Mouse (Mus musculus): ENCODE measurements around the gene Mmd. TPM values are rescaled to one million over a fixed set of nuclear protein-coding genes. Genes with fewer than 3 reads are reported as not detected.

The Mmd gene
- polyA plus RNA-seq, 1 experiment from 2014 or later, result 88.3 TPM

- no peak overlapping the region for H3K4me2 ChIP-seq (replicated peaks)
- no peaks in the 10 kb centered on the region for H3K9me3 ChIP-seq (ENCODE audit: control insufficient read depth, low read length)
- 93% methylated on average over 16 of the region's 16 CpGs for WGBS
- no peak overlapping the region for H3K4me3 ChIP-seq (replicated peaks; ENCODE audit: low read length)
- DNase-seq (ENCODE audit: low spot score) (no peak), ATAC-seq (ENCODE audit: low FRiP score) (no peak)
- peaks cover 7% of the 10 kb centered on the region for H3K4me1 ChIP-seq (replicated peaks; ENCODE audit: control insufficient read depth, insufficient read depth, low read length)
- no peak overlapping the region for H3K27ac ChIP-seq
- H3K9ac ChIP-seq, result no peak overlapping the region
- H3K27me3 ChIP-seq (ENCODE audit: control insufficient read depth, insufficient read depth, low read length), result no peaks in the 10 kb centered on the region
- H3K36me3 ChIP-seq (replicated peaks; ENCODE audit: control insufficient read depth, insufficient read depth), result peaks cover 44% of the 10 kb centered on the region
These were observed 7.7 kb downstream of the Mmd start for GRCm38 (mm10) chr11:90256833-90257525.

DNA sequence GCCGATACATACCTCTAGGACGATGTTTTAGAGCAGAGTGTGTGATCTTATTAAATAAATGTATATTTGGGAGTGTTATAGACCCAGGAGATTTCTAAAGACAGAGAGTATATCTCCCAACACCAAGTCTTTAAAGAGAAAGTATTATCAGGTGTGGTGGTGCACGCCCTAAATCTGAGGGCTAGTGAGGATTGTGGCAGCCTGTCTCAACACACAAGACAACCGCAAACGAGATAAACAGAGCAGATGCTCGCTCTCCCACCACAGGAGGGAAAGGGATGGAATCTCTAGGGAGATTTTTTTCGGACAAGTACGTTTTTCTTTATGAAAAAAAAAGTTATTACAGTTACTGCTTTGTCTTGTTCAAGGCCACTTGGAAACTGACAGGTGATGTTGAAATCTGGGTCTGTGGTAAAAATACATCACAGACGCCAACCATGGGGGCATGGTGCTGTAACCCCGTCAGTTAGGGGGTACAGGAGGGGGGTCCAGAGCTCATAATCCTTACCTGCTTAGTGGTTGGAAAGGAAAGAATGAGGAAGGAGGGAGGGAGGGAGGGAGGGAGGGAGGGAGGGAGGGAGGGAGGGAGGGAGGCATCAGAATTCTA lies 9.2 kb downstream of the Mmd start:
- Histone ChIP-seq H3K27ac (no peak overlapping the region), H3K27me3 (ENCODE audit: control insufficient read depth, insufficient read depth, low read length) (no peaks in the 10 kb centered on the region), H3K9me3 (ENCODE audit: control insufficient read depth, low read length) (no peaks in the 10 kb centered on the region), H3K36me3 (replicated peaks; ENCODE audit: control insufficient read depth, insufficient read depth) (peaks cover 59% of the 10 kb centered on the region), H3K4me1 (replicated peaks; ENCODE audit: control insufficient read depth, insufficient read depth, low read length) (no peaks in the 10 kb centered on the region; the same call in 1 of the 2 replicates), H3K9ac (no peak overlapping the region), H3K4me2 (replicated peaks) (no peak overlapping the region), H3K4me3 (replicated peaks; ENCODE audit: low read length) (no peak overlapping the region)
- DNase-seq (ENCODE audit: low spot score), result no peak
- 83% methylated on average over 10 of the region's 10 CpGs for WGBS
- ATAC-seq (ENCODE audit: low FRiP score), result no peak

- Histone ChIP-seq H3K27ac (no peak overlapping the region), H3K4me3 (replicated peaks; ENCODE audit: low read length) (no peak overlapping the region), H3K27me3 (ENCODE audit: control insufficient read depth, insufficient read depth, low read length) (no peaks in the 10 kb centered on the region), H3K9ac (no peak overlapping the region), H3K4me1 (replicated peaks; ENCODE audit: control insufficient read depth, insufficient read depth, low read length) (no peaks in the 10 kb centered on the region; the same call in 1 of the 2 replicates), H3K9me3 (ENCODE audit: control insufficient read depth, low read length) (no peaks in the 10 kb centered on the region), H3K4me2 (replicated peaks) (no peak overlapping the region), H3K36me3 (replicated peaks; ENCODE audit: control insufficient read depth, insufficient read depth) (peaks cover 65% of the 10 kb centered on the region)
- ATAC-seq (ENCODE audit: low FRiP score) (no peak), DNase-seq (ENCODE audit: low spot score) (no peak)
- WGBS, result 73% methylated on average over 4 of the region's 4 CpGs
These were observed 9.8 kb downstream of the Mmd start for GRCm38 (mm10) chr11:90259071-90259470.

- H3K36me3 ChIP-seq (replicated peaks; ENCODE audit: control insufficient read depth, insufficient read depth), result peaks cover 72% of the 10 kb centered on the region
- WGBS, result 88% methylated on average over 9 of the region's 9 CpGs
These were observed 10.6 kb downstream of the Mmd start for GRCm38 (mm10) chr11:90259826-90260225.

GRCm38 (mm10) chr11:90264180-90264579 lies 14.9 kb downstream of the Mmd start:
- Histone ChIP-seq H3K4me3 (replicated peaks; ENCODE audit: low read length) (no peak overlapping the region), H3K27me3 (ENCODE audit: control insufficient read depth, insufficient read depth, low read length) (no peaks in the 10 kb centered on the region), H3K36me3 (replicated peaks; ENCODE audit: control insufficient read depth, insufficient read depth) (peaks cover 86% of the 10 kb centered on the region), H3K9ac (no peak overlapping the region), H3K4me2 (replicated peaks) (no peak overlapping the region), H3K9me3 (ENCODE audit: control insufficient read depth, low read length) (no peaks in the 10 kb centered on the region), H3K27ac (no peak overlapping the region), H3K4me1 (replicated peaks; ENCODE audit: control insufficient read depth, insufficient read depth, low read length) (no peaks in the 10 kb centered on the region)
- WGBS, result 88% methylated on average over 11 of the region's 11 CpGs
- no peak for ATAC-seq (ENCODE audit: low FRiP score)
- DNase-seq (ENCODE audit: low spot score), result no peak

More at GRCm38 (mm10) chr11:90259826-90260225, 10.6 kb downstream of the Mmd start:
- Histone ChIP-seq H3K4me3 (replicated peaks; ENCODE audit: low read length) (no peak overlapping the region), H3K4me1 (replicated peaks; ENCODE audit: control insufficient read depth, insufficient read depth, low read length) (no peaks in the 10 kb centered on the region; the same call in 1 of the 2 replicates), H3K27me3 (ENCODE audit: control insufficient read depth, insufficient read depth, low read length) (no peaks in the 10 kb centered on the region), H3K9me3 (ENCODE audit: control insufficient read depth, low read length) (no peaks in the 10 kb centered on the region), H3K27ac (no peak overlapping the region), H3K4me2 (replicated peaks) (no peak overlapping the region), H3K9ac (no peak overlapping the region)
- no peak for ATAC-seq (ENCODE audit: low FRiP score)
- no peak for DNase-seq (ENCODE audit: low spot score)

DNA sequence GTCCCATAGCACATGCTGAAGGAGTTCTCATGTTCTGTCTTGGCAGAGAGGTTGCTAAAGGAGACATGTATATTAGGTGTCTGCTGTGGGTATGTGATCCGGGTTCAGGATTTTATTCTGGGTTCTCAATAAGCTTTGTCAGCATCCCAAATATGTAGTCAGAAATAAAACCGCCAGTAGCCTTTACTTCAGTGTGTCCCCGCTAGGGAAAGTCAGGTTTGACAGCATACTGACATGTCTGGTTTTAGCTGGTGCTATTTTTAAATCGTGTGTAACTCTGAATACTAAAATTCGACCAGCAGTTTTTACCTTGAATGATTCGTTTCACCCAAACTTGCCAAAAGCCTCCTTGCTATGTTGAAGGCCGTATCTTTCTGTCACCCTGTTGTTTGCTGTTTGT lies 16.3 kb downstream of the Mmd start:
- Histone ChIP-seq H3K27ac (no peak overlapping the region), H3K4me2 (replicated peaks) (no peak overlapping the region), H3K9ac (no peak overlapping the region), H3K4me3 (replicated peaks; ENCODE audit: low read length) (no peak overlapping the region), H3K4me1 (replicated peaks; ENCODE audit: control insufficient read depth, insufficient read depth, low read length) (no peaks in the 10 kb centered on the region), H3K36me3 (replicated peaks; ENCODE audit: control insufficient read depth, insufficient read depth) (peaks cover 82% of the 10 kb centered on the region), H3K27me3 (ENCODE audit: control insufficient read depth, insufficient read depth, low read length) (no peaks in the 10 kb centered on the region), H3K9me3 (ENCODE audit: control insufficient read depth, low read length) (no peaks in the 10 kb centered on the region)
- DNase-seq (ENCODE audit: low spot score) (no peak), ATAC-seq (ENCODE audit: low FRiP score) (no peak)
- WGBS, result 94% methylated on average over 7 of the region's 7 CpGs

- ATAC-seq (ENCODE audit: low FRiP score), result no peak
- no peaks in the 10 kb centered on the region for H3K27me3 ChIP-seq (ENCODE audit: control insufficient read depth, insufficient read depth, low read length)
- H3K27ac ChIP-seq, result no peak overlapping the region
- peaks cover 74% of the 10 kb centered on the region for H3K36me3 ChIP-seq (replicated peaks; ENCODE audit: control insufficient read depth, insufficient read depth)
- DNase-seq (ENCODE audit: low spot score), result no peak
- 66% methylated on average over 5 of the region's 5 CpGs for WGBS
- H3K4me1 ChIP-seq (replicated peaks; ENCODE audit: control insufficient read depth, insufficient read depth, low read length), result no peaks in the 10 kb centered on the region
- no peaks in the 10 kb centered on the region for H3K9me3 ChIP-seq (ENCODE audit: control insufficient read depth, low read length)
- H3K9ac ChIP-seq, result no peak overlapping the region
- H3K4me3 ChIP-seq (replicated peaks; ENCODE audit: low read length), result no peak overlapping the region
- H3K4me2 ChIP-seq (replicated peaks), result no peak overlapping the region
These were observed 19.7 kb downstream of the Mmd start for GRCm38 (mm10) chr11:90268934-90269333.

DNA sequence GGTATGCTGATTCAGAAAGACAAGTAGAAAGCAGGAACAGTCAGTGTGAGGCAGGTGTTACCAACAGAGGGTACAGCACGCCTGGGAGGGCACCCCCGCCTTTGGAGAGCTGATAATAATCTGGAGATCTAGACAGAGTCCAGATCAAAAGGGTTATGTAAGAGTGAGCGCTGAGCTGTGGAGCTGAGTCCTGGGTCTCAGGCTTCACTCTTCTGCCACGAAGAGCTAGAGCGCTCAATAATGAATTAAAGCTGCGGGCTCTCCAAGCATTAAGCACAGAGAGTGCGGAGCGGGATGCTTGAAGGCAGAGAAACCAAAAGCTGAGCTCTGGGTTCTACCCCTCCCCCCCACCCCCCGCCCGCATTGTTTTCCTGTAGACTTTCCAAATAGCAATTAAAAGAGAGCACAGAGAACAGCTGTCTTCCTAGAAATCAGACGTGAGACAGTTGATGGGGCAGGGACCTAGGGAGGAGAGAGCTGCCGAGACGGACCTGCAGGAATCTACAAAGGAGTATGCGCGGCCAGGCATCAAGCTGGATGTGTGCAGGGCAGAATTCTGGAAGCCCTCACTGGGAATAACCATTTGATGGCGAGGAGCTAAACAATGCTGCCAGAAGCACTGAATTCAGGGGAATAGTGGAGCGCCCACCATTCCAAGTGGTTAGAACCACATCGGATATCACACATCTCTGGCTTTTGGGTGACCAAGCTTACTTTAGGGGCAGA lies 20.3 kb downstream of the Mmd start:
- no peak for DNase-seq (ENCODE audit: low spot score)
- H3K36me3 ChIP-seq (replicated peaks; ENCODE audit: control insufficient read depth, insufficient read depth), result peaks cover 69% of the 10 kb centered on the region
- no peaks in the 10 kb centered on the region for H3K27me3 ChIP-seq (ENCODE audit: control insufficient read depth, insufficient read depth, low read length)
- no peak overlapping the region for H3K9ac ChIP-seq
- H3K4me1 ChIP-seq (replicated peaks; ENCODE audit: control insufficient read depth, insufficient read depth, low read length), result no peaks in the 10 kb centered on the region
- H3K9me3 ChIP-seq (ENCODE audit: control insufficient read depth, low read length), result no peaks in the 10 kb centered on the region
- 0 out of 2 replicates have a peak overlapping the region, but pooled peaks have one; percentile 2 for H3K4me2 ChIP-seq (replicated peaks)
- WGBS, result 37% methylated on average over 18 of the region's 18 CpGs
- ATAC-seq (ENCODE audit: low FRiP score), result no peak
- H3K27ac ChIP-seq, result no peak overlapping the region
- H3K4me3 ChIP-seq (replicated peaks; ENCODE audit: low read length), result no peak overlapping the region

DNA sequence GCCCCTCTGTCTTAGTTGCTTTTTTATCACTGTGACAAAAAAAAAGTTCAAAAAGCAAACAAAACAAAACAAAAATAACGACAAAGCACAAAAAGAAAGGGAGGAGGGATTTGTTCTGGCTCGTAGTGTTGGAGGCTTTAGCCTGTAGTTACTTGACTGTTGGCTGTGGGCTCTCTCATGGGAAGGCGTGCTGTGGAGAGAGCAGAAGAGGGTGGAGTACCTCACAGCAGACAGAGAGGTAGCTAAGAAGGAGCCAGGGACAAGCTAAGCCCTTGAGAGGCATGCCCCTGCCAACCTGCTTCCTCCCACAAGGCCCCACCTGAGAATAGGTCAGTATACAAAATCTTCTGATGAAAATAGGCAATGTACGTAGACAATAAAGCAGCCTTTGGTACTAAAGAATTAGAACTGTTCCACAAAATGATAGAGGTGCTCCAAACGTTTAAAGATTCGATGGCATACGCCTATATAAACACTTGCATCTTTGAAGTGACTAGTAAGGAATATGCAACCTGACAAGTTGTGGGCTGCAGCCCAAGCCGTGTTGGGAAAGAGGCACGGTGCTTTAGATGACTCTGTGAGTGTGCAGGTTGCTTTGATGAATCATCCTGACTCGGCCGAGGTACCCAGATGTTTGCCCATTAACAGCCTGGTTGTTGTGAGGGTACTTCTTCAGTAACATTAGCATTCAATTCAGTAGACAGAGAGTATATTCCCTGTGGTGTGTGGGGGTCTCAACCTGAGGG lies 21.0 kb downstream of the Mmd start:
- WGBS, result 87% methylated on average over 11 of the region's 11 CpGs
- Histone ChIP-seq H3K27me3 (ENCODE audit: control insufficient read depth, insufficient read depth, low read length) (no peaks in the 10 kb centered on the region), H3K9ac (no peak overlapping the region), H3K4me2 (replicated peaks) (no peak overlapping the region), H3K36me3 (replicated peaks; ENCODE audit: control insufficient read depth, insufficient read depth) (peaks cover 63% of the 10 kb centered on the region), H3K4me3 (replicated peaks; ENCODE audit: low read length) (no peak overlapping the region), H3K4me1 (replicated peaks; ENCODE audit: control insufficient read depth, insufficient read depth, low read length) (no peaks in the 10 kb centered on the region), H3K27ac (no peak overlapping the region), H3K9me3 (ENCODE audit: control insufficient read depth, low read length) (no peaks in the 10 kb centered on the region)
- no peak for ATAC-seq (ENCODE audit: low FRiP score)
- no peak for DNase-seq (ENCODE audit: low spot score)
